Mouse (Mus musculus) limb, embryonic 15.5 days (tissue): ENCODE measurements around the gene Prkch. TPM values are rescaled to one million over a fixed set of nuclear protein-coding genes. Genes with fewer than 3 reads are reported as not detected.

Source experiments
- ATAC-seq: fragments of 200-750 bp; cut with Nextera tagmentation; 2 replicates; pipeline ENCODE4 v1.8.0; 2017; ENCODE audit warnings: low read depth, moderate TSS enrichment; ENCODE audit not compliant: insufficient number of reproducible peaks, low FRiP score, low TSS enrichment
- H3K27ac ChIP-seq: fragments of 300-500 bp; sonication (generic); 2 replicates; pipeline ENCODE4 v1.5.1; 2015; ENCODE audit warnings: moderate library complexity, mild to moderate bottlenecking, inconsistent platforms
- H3K27me3 ChIP-seq: fragments of 300-500 bp; sonication (generic); 2 replicates; pipeline ENCODE4 v1.6.1; 2015; ENCODE audit warnings: inconsistent platforms
- H3K36me3 ChIP-seq: fragments of 300-500 bp; sonication (generic); 2 replicates; pipeline ENCODE4 v1.6.1; 2015; ENCODE audit warnings: inconsistent platforms
- H3K4me1 ChIP-seq: fragments of 300-500 bp; sonication (generic); 2 replicates; pipeline ENCODE4 v1.6.1; 2015; ENCODE audit warnings: inconsistent platforms
- H3K4me2 ChIP-seq: fragments of 300-500 bp; sonication (generic); 2 replicates; pipeline ENCODE4 v1.6.1; 2015; ENCODE audit warnings: mild to moderate bottlenecking, inconsistent platforms
- H3K4me3 ChIP-seq: fragments of 300-500 bp; sonication (generic); 2 replicates; pipeline ENCODE4 v1.5.1; 2015; ENCODE audit warnings: mild to moderate bottlenecking, inconsistent platforms
- H3K9ac ChIP-seq: fragments of 300-500 bp; sonication (generic); 2 replicates; pipeline ENCODE4 v1.6.1; 2015; ENCODE audit warnings: inconsistent platforms
- H3K9me3 ChIP-seq: fragments of 300-500 bp; sonication (generic); 2 replicates; pipeline ENCODE4 v1.6.1; 2016; ENCODE audit warnings: inconsistent platforms
- WGBS: fragments of 180-500 bp; shearing (Covaris S2); methylation state at CpG from one replicate; pipeline ENCODE4 v1.1.7; 2015; 5-methylcytosine and 5-hydroxymethylcytosine counted together
- polyA plus RNA-seq: library from polyadenylated mRNA; unstranded; fragments of >200 nt; fragmentation: Nextera tagmentation; extraction: Ambion mirVana; gene quantifications from 2 replicates; pipeline ENCODE4 v1.2.1, GENCODE M21; 2015

Gene Prkch
- polyA plus RNA-seq, 1 experiment from 2014 or later, result 18.2 TPM

- 81% methylated on average over 7 of the region's 7 CpGs for WGBS
- Histone ChIP-seq H3K36me3 (no peaks in the 10 kb centered on the region), H3K27ac (no peak overlapping the region), H3K4me3 (no peak overlapping the region), H3K4me2 (no peak overlapping the region), H3K4me1 (peaks cover 12% of the 10 kb centered on the region), H3K9me3 (no peaks in the 10 kb centered on the region), H3K9ac (no peak overlapping the region), H3K27me3 (no peaks in the 10 kb centered on the region)
- ATAC-seq, result no peak
These were observed 18.4 kb downstream of the Prkch start for GRCm38 (mm10) chr12:73602974-73603373.

- no peaks in the 10 kb centered on the region for H3K36me3 ChIP-seq
- no peaks in the 10 kb centered on the region for H3K27me3 ChIP-seq
- no peak for ATAC-seq
- H3K4me2 ChIP-seq, result no peak overlapping the region
- H3K4me1 ChIP-seq, result peaks cover 11% of the 10 kb centered on the region
- no peak overlapping the region for H3K4me3 ChIP-seq
- 86% methylated on average over 6 of the region's 6 CpGs for WGBS
- H3K9ac ChIP-seq, result no peak overlapping the region
- no peaks in the 10 kb centered on the region for H3K9me3 ChIP-seq
- H3K27ac ChIP-seq, result no peak overlapping the region
These were observed 19.1 kb downstream of the Prkch start for GRCm38 (mm10) chr12:73603653-73604052.

GRCm38 (mm10) chr12:73604762-73605161 is 20.2 kb downstream of the Prkch start:
- H3K27ac ChIP-seq, result no peak overlapping the region
- no peak for ATAC-seq
- H3K27me3 ChIP-seq, result no peaks in the 10 kb centered on the region
- no peaks in the 10 kb centered on the region for H3K36me3 ChIP-seq
- no peaks in the 10 kb centered on the region for H3K9me3 ChIP-seq
- H3K9ac ChIP-seq, result no peak overlapping the region
- H3K4me1 ChIP-seq, result peaks cover 11% of the 10 kb centered on the region
- no peak overlapping the region for H3K4me2 ChIP-seq
- 76% methylated on average over 12 of the region's 12 CpGs for WGBS
- no peak overlapping the region for H3K4me3 ChIP-seq

- 75% methylated on average over 4 of the region's 4 CpGs for WGBS
- Histone ChIP-seq H3K4me3 (no peak overlapping the region), H3K4me2 (no peak overlapping the region), H3K4me1 (peaks cover 11% of the 10 kb centered on the region), H3K27ac (no peak overlapping the region), H3K27me3 (no peaks in the 10 kb centered on the region), H3K9ac (no peak overlapping the region), H3K9me3 (no peaks in the 10 kb centered on the region), H3K36me3 (no peaks in the 10 kb centered on the region)
- no peak for ATAC-seq
These were observed 20.6 kb downstream of the Prkch start for GRCm38 (mm10) chr12:73605174-73605573.

GRCm38 (mm10) chr12:73607381-73608064 is 22.9 kb downstream of the Prkch start:
- ATAC-seq, result no peak
- Histone ChIP-seq H3K9ac (no peak overlapping the region), H3K27me3 (no peaks in the 10 kb centered on the region), H3K27ac (no peak overlapping the region), H3K9me3 (no peaks in the 10 kb centered on the region), H3K4me1 (peaks cover 11% of the 10 kb centered on the region), H3K4me2 (no peak overlapping the region), H3K36me3 (no peaks in the 10 kb centered on the region), H3K4me3 (no peak overlapping the region)
- 49% methylated on average over 13 of the region's 13 CpGs for WGBS

- H3K27me3 ChIP-seq, result no peaks in the 10 kb centered on the region
- ATAC-seq, result no peak
- no peak overlapping the region for H3K9ac ChIP-seq
- no peaks in the 10 kb centered on the region for H3K36me3 ChIP-seq
- H3K4me2 ChIP-seq, result no peak overlapping the region
- no peak overlapping the region for H3K27ac ChIP-seq
- H3K4me3 ChIP-seq, result no peak overlapping the region
- H3K4me1 ChIP-seq, result peaks cover 11% of the 10 kb centered on the region
- H3K9me3 ChIP-seq, result no peaks in the 10 kb centered on the region
- 8% methylated on average over 4 of the region's 4 CpGs for WGBS
These were observed 23.4 kb downstream of the Prkch start for GRCm38 (mm10) chr12:73608065-73608397.

GRCm38 (mm10) chr12:73609262-73609661 is 24.7 kb downstream of the Prkch start:
- WGBS, result 79% methylated on average over 3 of the region's 3 CpGs
- Histone ChIP-seq H3K27ac (no peak overlapping the region), H3K9me3 (no peaks in the 10 kb centered on the region), H3K4me2 (no peak overlapping the region), H3K4me1 (peaks cover 11% of the 10 kb centered on the region), H3K36me3 (no peaks in the 10 kb centered on the region), H3K27me3 (no peaks in the 10 kb centered on the region), H3K9ac (no peak overlapping the region), H3K4me3 (no peak overlapping the region)
- no peak for ATAC-seq

- Histone ChIP-seq H3K27me3 (no peaks in the 10 kb centered on the region), H3K27ac (no peak overlapping the region), H3K4me1 (peaks cover 11% of the 10 kb centered on the region), H3K4me2 (no peak overlapping the region), H3K9me3 (no peaks in the 10 kb centered on the region), H3K4me3 (no peak overlapping the region), H3K36me3 (no peaks in the 10 kb centered on the region), H3K9ac (no peak overlapping the region)
- no peak for ATAC-seq
- WGBS, result 75% methylated on average over 18 of the region's 18 CpGs
These were observed 25.3 kb downstream of the Prkch start for GRCm38 (mm10) chr12:73609676-73610545.

GRCm38 (mm10) chr12:73610831-73611370 is 26.3 kb downstream of the Prkch start:
- Histone ChIP-seq H3K4me3 (no peak overlapping the region), H3K27ac (no peak overlapping the region), H3K9me3 (no peaks in the 10 kb centered on the region), H3K4me2 (no peak overlapping the region), H3K27me3 (no peaks in the 10 kb centered on the region), H3K4me1 (peaks cover 11% of the 10 kb centered on the region), H3K9ac (no peak overlapping the region), H3K36me3 (no peaks in the 10 kb centered on the region)
- ATAC-seq, result no peak
- WGBS, result 66% methylated on average over 8 of the region's 8 CpGs

- Histone ChIP-seq H3K27ac (no peak overlapping the region), H3K4me2 (no peak overlapping the region), H3K9ac (no peak overlapping the region), H3K4me3 (no peak overlapping the region), H3K36me3 (no peaks in the 10 kb centered on the region), H3K4me1 (peaks cover 11% of the 10 kb centered on the region), H3K27me3 (no peaks in the 10 kb centered on the region), H3K9me3 (no peaks in the 10 kb centered on the region)
- 63% methylated on average over 3 of the region's 3 CpGs for WGBS
- ATAC-seq, result no peak
These were observed 27.1 kb downstream of the Prkch start for GRCm38 (mm10) chr12:73611741-73612140.

- Histone ChIP-seq H3K36me3 (no peaks in the 10 kb centered on the region), H3K4me2 (no peak overlapping the region), H3K9me3 (no peaks in the 10 kb centered on the region), H3K4me1 (peaks cover 5% of the 10 kb centered on the region), H3K27me3 (no peaks in the 10 kb centered on the region), H3K27ac (no peak overlapping the region), H3K4me3 (no peak overlapping the region), H3K9ac (no peak overlapping the region)
- WGBS, result 68% methylated on average over 6 of the region's 6 CpGs
- ATAC-seq, result no peak
These were observed 28.6 kb downstream of the Prkch start for GRCm38 (mm10) chr12:73613183-73613582.

- Histone ChIP-seq H3K27ac (0 out of 2 replicates have a peak overlapping the region, but pooled peaks have one; percentile 17), H3K4me1 (peaks cover 4% of the 10 kb centered on the region; the same call in 1 of the 2 replicates), H3K9me3 (no peaks in the 10 kb centered on the region), H3K4me2 (no peak overlapping the region), H3K9ac (no peak overlapping the region), H3K4me3 (no peak overlapping the region), H3K27me3 (no peaks in the 10 kb centered on the region), H3K36me3 (no peaks in the 10 kb centered on the region)
- 43% methylated on average over 10 of the region's 10 CpGs for WGBS
- ATAC-seq, result no peak
These were observed 33.1 kb downstream of the Prkch start for GRCm38 (mm10) chr12:73617652-73618051.
